Mouse (Mus musculus) small intestine, adult 2 months (tissue): ENCODE data around the gene Fbxl20.

Experiments
- CTCF ChIP-seq: fragments of 200-500 bp; IDR thresholded peaks from 2 replicates; pipeline ENCODE4 v1.5.1; 2012; ENCODE audit warnings: low read depth, mild to moderate bottlenecking, control low read depth, inconsistent platforms, low read length, moderate library complexity, mixed read lengths; ENCODE audit not compliant: insufficient replicate concordance, insufficient read length; ENCODE audit errors: extremely low read depth
- POLR2A ChIP-seq: fragments of 200-500 bp; IDR thresholded peaks from 2 replicates; pipeline ENCODE4 v1.6.1; 2012; ENCODE audit warnings: low read depth, mild to moderate bottlenecking, control low read depth, inconsistent platforms, low read length, moderate library complexity

- TF ChIP-seq CTCF (no peak), POLR2A (no peak)
Observed at GRCm38 (mm10) chr11:98114363-98114762, 35.8 kb downstream of the Fbxl20 start.
